Mouse (Mus musculus): ENCODE results near the gene Adh6a.
"Not testable (repeated sequence)": the region's sequence is repeated elsewhere in the genome, so short reads cannot be mapped to it uniquely, and the experiment has no call there.

GRCm38 (mm10) chr3:138370289-138370688 lies 57.2 kb downstream of the Adh6a start:
- TF ChIP-seq CTCF (IDR thresholded peaks at IDR 0.05; ENCODE audit: control insufficient read depth, insufficient read depth, insufficient replicate concordance, low read depth, low read length); POLR2A (IDR thresholded peaks at IDR 0.05; ENCODE audit: control insufficient read depth, low read depth, low read length): not testable (repeated sequence)

Measured in testis, adult 2 months (tissue).